Comparison of ENCODE assay signal across 9 mouse cellular contexts in genomic region chr8:84595648-84596047, GRCm38 (mm10).
DNase-seq lines count a peak whose midpoint lies in the region; ATAC-seq lines count a peak whose summit lies in the region.
"Had no signal": no experiment of that assay in that cellular context is flagged by ENCODE, and none has a peak within 500 bp of the region (broad histone marks: within the 10 kb centered on the region; RNA-seq: fewer than 3 reads in every experiment).

No protein-coding gene starts in this region.

- 20% methylated on average over 9 of the region's 9 CpGs for WGBS in hindbrain, embryonic 11.5 days
- WGBS in hindbrain, embryonic 12.5 days = 24% methylated on average over 9 of the region's 9 CpGs
- 27% methylated on average over 9 of the region's 9 CpGs for WGBS in midbrain, embryonic 14.5 days

- H3K27me3 ChIP-seq in hindbrain, embryonic 11.5 days (ENCODE audit: control insufficient read depth, insufficient read depth, low read length) = peaks cover 2% of the 10 kb centered on the region; the same call in 1 of the 2 replicates
- H3K27me3 ChIP-seq in hindbrain, embryonic 12.5 days = 0 out of 2 replicates have a peak, but pooled peaks cover 2% of the 10 kb centered on the region
- H3K27me3 ChIP-seq in midbrain, embryonic 14.5 days (ENCODE audit: control insufficient read depth, insufficient read depth, low read length) = no peaks in the 10 kb centered on the region
- H3K27me3 ChIP-seq: embryonic facial prominence, embryonic 12.5 days had no signal

- H3K4me3 ChIP-seq in hindbrain, embryonic 11.5 days (ENCODE audit: low read depth, low read length) = no peak overlapping the region
- H3K4me3 ChIP-seq in hindbrain, embryonic 12.5 days = no peak overlapping the region
- no peak overlapping the region for H3K4me3 ChIP-seq in midbrain, embryonic 14.5 days (replicated peaks; ENCODE audit: low read depth, low read length)
- H3K4me3 ChIP-seq: embryonic facial prominence, embryonic 12.5 days had no signal

- H3K36me3 ChIP-seq in hindbrain, embryonic 11.5 days (ENCODE audit: control insufficient read depth, insufficient read depth, low read length) = no peaks in the 10 kb centered on the region
- no peaks in the 10 kb centered on the region for H3K36me3 ChIP-seq in hindbrain, embryonic 12.5 days
- no peaks in the 10 kb centered on the region for H3K36me3 ChIP-seq in midbrain, embryonic 14.5 days (ENCODE audit: control insufficient read depth, insufficient read depth, low read length)
- H3K36me3 ChIP-seq: embryonic facial prominence, embryonic 12.5 days had no signal

- no peaks in the 10 kb centered on the region for H3K9me3 ChIP-seq in hindbrain, embryonic 11.5 days (ENCODE audit: control insufficient read depth, low read length)
- H3K9me3 ChIP-seq in hindbrain, embryonic 12.5 days (replicated peaks) = no peaks in the 10 kb centered on the region
- no peaks in the 10 kb centered on the region for H3K9me3 ChIP-seq in midbrain, embryonic 14.5 days (ENCODE audit: control insufficient read depth, low read length)
- H3K9me3 ChIP-seq: embryonic facial prominence, embryonic 12.5 days had no signal

- DNase-seq in hindbrain, embryonic 11.5 days (ENCODE audit: low spot score) = peak; percentile 73
- DNase-seq in adrenal gland, adult 8-10 months = peak; percentile 12
- DNase-seq in kidney, postnatal 36 days = peak; percentile 54 to 77
- DNase-seq in midbrain, embryonic 14.5 days = peak; percentile 81
- peak; percentile 39 to 50 for DNase-seq in thymus, postnatal 36 days

- ATAC-seq in hindbrain, embryonic 11.5 days (ENCODE audit: low FRiP score) = no peak
- ATAC-seq in hindbrain, embryonic 12.5 days (ENCODE audit: low FRiP score) = no peak
- ATAC-seq in CD4-positive, CD25-positive, alpha-beta regulatory T cell, adult 4 months = peak; percentile 58
- peak; percentile 61 for ATAC-seq in erythroid progenitor cell, adult 5-6 weeks (replicated peaks; ENCODE audit: low FRiP score, poor library complexity, severe bottlenecking)
- ATAC-seq in midbrain, embryonic 14.5 days (ENCODE audit: low FRiP score, low TSS enrichment) = no peak

- no peak overlapping the region for H3K9ac ChIP-seq in hindbrain, embryonic 11.5 days (ENCODE audit: low read depth, low read length)
- no peak overlapping the region for H3K9ac ChIP-seq in hindbrain, embryonic 12.5 days
- H3K9ac ChIP-seq in midbrain, embryonic 14.5 days (replicated peaks; ENCODE audit: low read length) = no peak overlapping the region
- H3K9ac ChIP-seq: embryonic facial prominence, embryonic 12.5 days had no signal

- peaks cover 5% of the 10 kb centered on the region for H3K4me1 ChIP-seq in hindbrain, embryonic 11.5 days (replicated peaks; ENCODE audit: control insufficient read depth, insufficient read depth, low read length)
- peaks cover 9% of the 10 kb centered on the region for H3K4me1 ChIP-seq in hindbrain, embryonic 12.5 days
- peaks cover 7% of the 10 kb centered on the region for H3K4me1 ChIP-seq in midbrain, embryonic 14.5 days (ENCODE audit: control insufficient read depth, insufficient read depth, low read length)

- H3K27ac ChIP-seq in hindbrain, embryonic 11.5 days (ENCODE audit: low read depth, low read length) = no peak overlapping the region
- H3K27ac ChIP-seq in hindbrain, embryonic 12.5 days = no peak overlapping the region
- no peak overlapping the region for H3K27ac ChIP-seq in midbrain, embryonic 14.5 days (replicated peaks; ENCODE audit: low read depth, low read length)
- H3K27ac ChIP-seq: embryonic facial prominence, embryonic 12.5 days had no signal

- H3K4me2 ChIP-seq in hindbrain, embryonic 11.5 days (replicated peaks; ENCODE audit: low read depth, low read length) = no peak overlapping the region
- no peak overlapping the region for H3K4me2 ChIP-seq in hindbrain, embryonic 12.5 days (replicated peaks)
- no peak overlapping the region for H3K4me2 ChIP-seq in midbrain, embryonic 14.5 days (ENCODE audit: low read length)
- H3K4me2 ChIP-seq: embryonic facial prominence, embryonic 12.5 days had no signal

Comparison
In these comparisons a context has a peak if more than half of its experiments do, and no peak if none do; other contexts are left out.
1. ATAC-seq: peak in CD4-positive, CD25-positive, alpha-beta regulatory T cell, adult 4 months (single experiment) and erythroid progenitor cell, adult 5-6 weeks (single experiment); none in hindbrain, embryonic 11.5 days (single experiment), hindbrain, embryonic 12.5 days (single experiment) and midbrain, embryonic 14.5 days (single experiment).
2. DNase-seq: peak in every context shown above with its lines; median percentile 81 in midbrain, embryonic 14.5 days; 73 in hindbrain, embryonic 11.5 days; 66 in kidney, postnatal 36 days; 44 in thymus, postnatal 36 days; 12 in adrenal gland, adult 8-10 months.